Mouse (Mus musculus) kidney, postnatal 14 days (tissue): Measurements from ENCODE around the gene Lurap1.

ENCODE experiments used
- DNase-seq: peaks from one replicate; pipeline ENCODE4 v3.0.0; 2022; ENCODE audit warnings: mixed read lengths

Lurap1 gene

DNA sequence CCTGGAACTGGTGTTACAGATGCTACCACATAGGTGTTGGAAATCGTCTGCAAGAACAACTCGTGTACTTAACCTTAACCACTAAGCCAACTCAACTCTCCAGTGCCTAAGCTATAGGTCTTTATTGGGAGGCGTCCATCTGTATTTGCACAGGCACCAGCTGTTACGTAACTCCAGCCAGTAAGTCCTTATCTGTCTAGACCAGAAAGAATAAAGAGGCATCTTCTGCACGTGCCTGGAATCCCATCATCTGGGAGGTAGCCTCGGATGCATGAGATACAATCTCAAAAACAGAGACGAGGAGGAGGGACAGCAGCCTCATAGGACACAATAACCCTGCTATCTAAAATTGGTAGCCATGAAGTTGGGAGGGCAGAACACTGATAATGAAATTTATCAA is 50.2 kb downstream of the Lurap1 start:
- no peak for DNase-seq

DNA sequence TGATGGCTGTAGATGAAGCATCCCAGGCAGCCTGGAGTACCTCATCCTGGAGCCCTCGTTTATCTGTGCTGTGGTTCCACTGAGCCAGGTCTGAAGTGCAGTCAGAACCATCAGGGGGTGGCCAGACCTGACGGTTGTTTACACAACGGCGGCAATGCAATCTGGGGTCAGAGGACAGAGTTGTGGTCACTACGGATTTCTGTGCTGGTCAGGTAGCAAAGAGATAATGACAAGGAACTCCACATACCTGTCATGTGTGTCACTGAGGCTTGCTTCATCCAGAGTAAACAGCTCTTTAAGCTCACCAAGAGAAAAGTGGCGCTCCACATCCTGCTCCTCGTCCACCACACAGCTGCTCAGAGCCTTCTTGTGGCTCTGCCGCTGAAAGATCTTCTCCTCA is 53.9 kb downstream of the Lurap1 start:
- DNase-seq, result no peak

DNA sequence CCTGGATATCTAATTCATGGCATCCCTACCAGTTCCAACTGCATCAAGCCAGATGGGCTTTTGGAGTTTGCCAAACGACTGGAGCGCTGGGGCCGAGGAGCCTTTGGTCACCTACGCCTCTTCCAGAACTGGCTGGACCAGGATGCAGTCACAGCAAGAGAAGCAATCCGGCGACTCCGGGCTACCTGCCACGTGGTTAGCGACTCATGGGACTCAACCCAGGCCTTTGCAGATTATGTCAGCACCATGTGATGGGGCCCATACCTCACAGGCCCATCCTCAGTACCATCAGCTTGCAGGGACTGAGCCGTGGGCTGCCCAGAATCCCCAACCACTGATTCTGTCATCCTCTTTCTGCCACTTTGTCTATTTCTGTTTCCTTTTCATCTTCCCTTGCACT is 54.8 kb downstream of the Lurap1 start:
- DNase-seq, result no peak

DNA sequence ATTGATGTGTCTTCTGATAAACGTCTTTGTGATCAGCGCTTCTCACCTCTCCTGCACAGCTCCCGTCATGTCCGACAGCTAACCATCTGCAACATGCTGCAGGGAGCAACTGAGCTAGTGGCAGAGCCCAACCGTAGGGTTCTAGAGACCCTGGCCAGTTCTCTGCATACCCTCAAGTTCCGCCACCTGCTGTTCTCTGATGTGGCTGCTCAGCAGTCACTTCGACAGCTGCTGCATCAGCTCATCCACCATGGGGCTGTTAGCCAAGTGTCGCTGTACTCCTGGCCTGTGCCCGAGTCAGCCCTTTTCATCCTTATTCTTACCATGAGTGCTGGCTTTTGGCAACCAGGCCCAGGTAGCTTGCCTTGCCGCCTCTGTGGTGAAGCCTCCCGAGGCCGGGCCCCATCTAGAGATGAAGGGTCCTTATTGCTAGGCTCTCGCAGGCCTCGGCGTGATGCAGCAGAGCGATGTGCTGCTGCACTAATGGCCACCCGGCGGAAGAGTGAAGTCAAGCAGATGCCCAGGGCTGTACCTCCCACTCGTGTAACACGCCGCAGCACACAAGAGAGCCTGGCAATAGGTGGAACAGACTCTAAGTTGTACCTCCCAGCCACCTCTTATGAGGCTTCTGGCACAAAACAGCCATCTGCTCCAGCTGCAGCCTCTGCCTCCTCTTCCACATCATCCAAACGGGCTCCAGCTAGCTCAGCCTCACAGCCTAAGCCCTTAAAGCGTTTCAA is 62.5 kb downstream of the Lurap1 start:
- no peak for DNase-seq
